Mouse (Mus musculus) heart, embryonic 15.5 days (tissue): ENCODE measurements around the gene Tmem202. TPM values are rescaled to one million over a fixed set of nuclear protein-coding genes. Genes with fewer than 3 reads are reported as not detected.

ENCODE experiments used
- polyA plus RNA-seq: library from polyadenylated mRNA; unstranded; fragments of >200 nt; fragmentation: Nextera tagmentation; extraction: Ambion mirVana; gene quantifications from 2 replicates; pipeline ENCODE4 v1.2.1, GENCODE M21; 2015

The Tmem202 gene
- polyA plus RNA-seq, 1 experiment from 2014 or later: 0.19 TPM

Other genes starting within 250 kb of the Tmem202 start
- 17.8 and 24.3 TPM in 2 replicates for gene Adpgk, start 248.3 kb downstream of the Tmem202 start, polyA plus RNA-seq
- gene Bbs4, start 186.3 kb downstream of the Tmem202 start, polyA plus RNA-seq: 7.6 and 8.1 TPM in 2 replicates
- gene Arih1, start 53.2 kb downstream of the Tmem202 start, polyA plus RNA-seq: 12.1 and 16.3 TPM in 2 replicates
- 59.6 and 75.5 TPM in 2 replicates for gene Hexa, start 307 bp downstream of the Tmem202 start, polyA plus RNA-seq
- 0.06 and 0.51 TPM in 2 replicates for gene Celf6, start 38.1 kb upstream of the Tmem202 start, polyA plus RNA-seq
- 14.0 and 24.3 TPM in 2 replicates for gene Parp6, start 77.4 kb upstream of the Tmem202 start, polyA plus RNA-seq
- gene Pkm, start 116.5 kb upstream of the Tmem202 start, polyA plus RNA-seq: 1,637 and 1,814 TPM in 2 replicates
- 0.31 and 0.65 TPM in 2 replicates for gene Gramd2, start 140.3 kb upstream of the Tmem202 start, polyA plus RNA-seq
- gene Senp8, start 210.9 kb upstream of the Tmem202 start, polyA plus RNA-seq: 10.5 and 10.6 TPM in 2 replicates
- gene Myo9a, start 211.0 kb upstream of the Tmem202 start, polyA plus RNA-seq: 7.7 and 9.1 TPM in 2 replicates